Mouse (Mus musculus) E14TG2a.4 (cell line): ENCODE data around the gene Mthfr.

Experiments used
- H3K27me3 ChIP-seq: 2 replicates; pipeline ENCODE4 v1.6.1; 2014; ENCODE audit warnings: low read length, control low read depth; ENCODE audit not compliant: insufficient read depth
- H3K36me3 ChIP-seq: 2 replicates; pipeline ENCODE4 v1.6.1; 2014; ENCODE audit warnings: low read length, control low read depth; ENCODE audit not compliant: insufficient read depth
- H3K4me1 ChIP-seq: replicated peaks from 2 replicates; pipeline ENCODE4 v1.6.1; 2014; ENCODE audit warnings: low read depth, low read length, control low read depth
- H3K4me3 ChIP-seq: replicated peaks from 2 replicates; pipeline ENCODE4 v1.5.1; 2014; ENCODE audit warnings: mild to moderate bottlenecking, low read length
- H3K9me3 ChIP-seq: 2 replicates; pipeline ENCODE4 v1.6.1; 2014; ENCODE audit warnings: low read length, control low read depth
- CTCF ChIP-seq: conservative IDR thresholded peaks from 2 replicates; pipeline ENCODE4 v1.5.1; 2014; ENCODE audit warnings: low read length
- NANOG ChIP-seq: IDR thresholded peaks from 2 replicates; pipeline ENCODE4 v1.6.1; 2014; ENCODE audit warnings: borderline replicate concordance, low read length, mixed read lengths
- POU5F1 ChIP-seq: IDR thresholded peaks from 2 replicates; pipeline ENCODE4 v1.6.1; 2014; ENCODE audit warnings: low read length, borderline replicate concordance

Mthfr gene

DNA sequence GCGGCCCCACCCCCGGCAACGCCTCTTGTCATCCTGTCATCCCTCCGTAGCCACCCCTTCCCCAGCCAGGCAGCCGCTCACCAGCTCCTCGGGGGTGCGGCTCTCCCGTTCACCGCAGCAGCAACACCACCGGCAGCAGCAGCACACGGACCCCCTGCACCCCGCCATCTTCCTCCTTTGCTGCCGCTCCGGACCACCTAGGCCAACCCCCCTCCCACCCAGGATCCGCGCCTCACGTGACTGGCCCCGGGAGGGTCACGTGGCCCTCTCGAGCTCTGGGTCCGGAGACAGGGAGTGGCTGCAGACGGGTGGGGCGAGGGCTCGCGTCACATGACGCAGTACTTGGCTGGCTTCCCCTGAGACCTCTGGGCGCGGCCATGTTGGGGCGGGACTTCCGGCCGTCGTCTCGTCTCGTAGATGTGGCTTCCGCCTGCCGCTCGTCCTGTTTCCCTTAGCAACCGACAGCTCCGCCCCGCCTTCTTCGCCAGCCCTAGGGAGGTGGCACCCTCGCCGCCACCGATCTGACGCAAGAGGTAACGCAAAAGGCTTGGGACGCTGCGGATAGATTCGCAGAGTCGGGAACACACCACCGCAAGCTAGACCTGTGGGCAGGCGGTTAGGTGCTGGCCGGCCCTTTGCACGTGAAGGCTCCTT lies at the start of gene Mthfr, which contains the start of gene Clcn6:
Mthfr (plus strand) TSS at position 478 of the 654 bp plus-strand sequence.
Clcn6 (minus strand) TSS at position 222 of the 654 bp plus-strand sequence.
- Histone ChIP-seq H3K27me3 (no peaks in the 10 kb centered on the region), H3K36me3 (peaks cover 30% of the 10 kb centered on the region), H3K4me3 (peak within 1 kb of the TSS; percentile 93), H3K9me3 (no peaks in the 10 kb centered on the region), H3K4me1 (peaks cover 72% of the 10 kb centered on the region)
- no peak for TF ChIP-seq POU5F1
- no peak for TF ChIP-seq NANOG
- TF ChIP-seq CTCF: no peak

DNA sequence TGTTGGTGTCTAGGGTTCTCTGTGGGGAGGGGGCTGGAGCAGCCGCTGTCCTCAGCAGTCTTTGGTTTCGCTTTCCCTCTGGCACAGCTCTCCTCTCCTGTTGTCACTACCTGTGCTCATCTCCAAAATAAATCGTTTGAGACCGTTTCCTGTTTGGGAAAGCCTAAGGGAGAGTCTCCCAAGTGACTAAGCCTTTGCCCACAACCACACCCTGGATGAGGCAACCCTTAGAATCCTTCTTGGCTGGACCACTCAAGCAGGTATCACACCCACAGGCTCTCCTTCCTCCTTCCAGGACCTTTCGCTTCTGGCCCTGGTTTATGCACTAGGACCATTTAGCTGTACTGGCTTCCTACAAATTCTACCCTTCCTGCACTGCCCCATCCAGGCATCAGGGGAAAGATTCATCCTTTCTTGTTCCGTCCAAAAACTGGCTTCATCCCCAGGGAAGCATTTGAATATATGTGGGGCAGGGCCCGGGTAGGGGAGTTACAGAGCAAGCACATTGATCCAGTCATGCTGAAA lies 45.2 kb upstream of the Mthfr start:
- H3K36me3 ChIP-seq: no peaks in the 10 kb centered on the region
- H3K4me1 ChIP-seq: peaks cover 27% of the 10 kb centered on the region
- no peaks in the 10 kb centered on the region for H3K9me3 ChIP-seq
- no peaks in the 10 kb centered on the region for H3K27me3 ChIP-seq
- H3K4me3 ChIP-seq: no peak overlapping the region
- no peak for TF ChIP-seq POU5F1
- TF ChIP-seq NANOG: no peak
- no peak for TF ChIP-seq CTCF

- Histone ChIP-seq H3K4me3 (no peak overlapping the region), H3K9me3 (no peaks in the 10 kb centered on the region), H3K4me1 (peaks cover 40% of the 10 kb centered on the region), H3K27me3 (no peaks in the 10 kb centered on the region), H3K36me3 (no peaks in the 10 kb centered on the region)
- TF ChIP-seq NANOG (no peak), POU5F1 (no peak), CTCF (no peak)
These were observed 43.6 kb upstream of the Mthfr start for GRCm38 (mm10) chr4:147995311-147995710.

DNA sequence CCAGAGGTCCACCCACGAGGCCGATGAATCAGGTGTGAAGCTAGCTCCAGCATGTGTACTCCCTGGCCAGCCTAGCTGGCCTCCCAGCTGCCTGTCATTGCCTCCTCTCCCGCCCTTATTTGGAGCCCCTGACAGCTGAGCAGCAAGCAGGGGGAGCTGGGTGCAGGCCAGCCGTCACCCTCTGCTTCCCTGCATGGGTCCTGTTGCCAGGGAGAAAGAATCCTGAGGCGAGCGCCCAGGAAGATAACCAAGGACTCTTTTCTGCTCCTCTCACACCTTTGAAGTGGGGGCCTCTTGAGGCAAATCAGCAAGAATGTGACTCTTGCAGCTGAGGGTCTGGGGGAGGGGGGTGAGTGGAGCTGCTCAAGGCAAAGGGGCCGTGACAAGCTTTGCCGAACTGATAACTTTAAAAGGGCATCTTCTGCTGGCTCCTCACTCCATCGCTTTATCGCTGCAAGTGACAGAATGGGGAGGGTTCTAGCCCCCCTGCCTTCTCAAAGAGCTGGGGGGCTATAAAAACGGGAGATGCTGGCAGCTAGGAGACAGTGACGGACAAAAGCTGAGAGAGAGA lies 38.6 kb upstream of the Mthfr start, which contains the start of gene Nppa:
Nppa (plus strand) TSS at position 521 of the 571 bp plus-strand sequence.
- H3K9me3 ChIP-seq: no peaks in the 10 kb centered on the region
- peaks cover 35% of the 10 kb centered on the region for H3K4me1 ChIP-seq
- no peaks in the 10 kb centered on the region for H3K27me3 ChIP-seq
- no peak for TF ChIP-seq POU5F1
- TF ChIP-seq NANOG: no peak
- TF ChIP-seq CTCF: no peak
- H3K4me3 ChIP-seq: no peak within 1 kb of the TSS
- H3K36me3 ChIP-seq: peaks cover 41% of the 10 kb centered on the region

DNA sequence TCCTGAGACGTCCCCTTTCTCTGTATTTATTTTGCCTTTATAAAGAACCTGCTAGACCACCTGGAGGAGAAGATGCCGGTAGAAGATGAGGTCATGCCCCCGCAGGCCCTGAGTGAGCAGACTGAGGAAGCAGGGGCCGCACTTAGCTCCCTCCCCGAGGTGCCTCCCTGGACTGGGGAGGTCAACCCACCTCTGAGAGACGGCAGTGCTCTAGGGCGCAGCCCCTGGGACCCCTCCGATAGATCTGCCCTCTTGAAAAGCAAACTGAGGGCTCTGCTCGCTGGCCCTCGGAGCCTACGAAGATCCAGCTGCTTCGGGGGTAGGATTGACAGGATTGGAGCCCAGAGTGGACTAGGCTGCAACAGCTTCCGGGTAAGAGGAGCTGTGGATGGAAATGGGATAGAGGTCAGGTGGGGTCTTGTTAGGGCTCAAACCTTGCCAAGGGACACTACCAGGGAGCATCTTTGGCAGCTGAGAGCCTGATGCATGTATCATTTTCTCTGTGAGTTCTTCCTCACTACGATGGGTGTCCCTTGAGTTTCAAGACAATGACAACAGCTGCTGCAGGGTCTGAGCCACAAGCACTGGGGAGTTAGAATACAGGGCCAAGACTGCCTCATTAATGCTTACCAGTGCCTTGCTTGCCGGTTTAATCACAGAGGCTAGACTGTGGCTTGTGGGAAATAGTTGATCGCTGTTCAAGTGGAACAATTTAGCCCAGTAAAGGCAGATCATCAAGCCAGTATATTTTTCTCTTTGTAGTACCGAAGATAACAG lies 37.7 kb upstream of the Mthfr start:
- Histone ChIP-seq H3K4me3 (no peak overlapping the region), H3K36me3 (peaks cover 50% of the 10 kb centered on the region), H3K9me3 (no peaks in the 10 kb centered on the region), H3K4me1 (peaks cover 35% of the 10 kb centered on the region), H3K27me3 (no peaks in the 10 kb centered on the region)
- TF ChIP-seq CTCF (no peak), NANOG (no peak), POU5F1 (no peak)

GRCm38 (mm10) chr4:148001866-148002265 lies 37.0 kb upstream of the Mthfr start:
- H3K4me1 ChIP-seq: peaks cover 34% of the 10 kb centered on the region
- H3K27me3 ChIP-seq: no peaks in the 10 kb centered on the region
- no peak for TF ChIP-seq CTCF
- no peak for TF ChIP-seq POU5F1
- TF ChIP-seq NANOG: no peak
- H3K4me3 ChIP-seq: no peak overlapping the region
- no peaks in the 10 kb centered on the region for H3K9me3 ChIP-seq
- peaks cover 56% of the 10 kb centered on the region for H3K36me3 ChIP-seq

DNA sequence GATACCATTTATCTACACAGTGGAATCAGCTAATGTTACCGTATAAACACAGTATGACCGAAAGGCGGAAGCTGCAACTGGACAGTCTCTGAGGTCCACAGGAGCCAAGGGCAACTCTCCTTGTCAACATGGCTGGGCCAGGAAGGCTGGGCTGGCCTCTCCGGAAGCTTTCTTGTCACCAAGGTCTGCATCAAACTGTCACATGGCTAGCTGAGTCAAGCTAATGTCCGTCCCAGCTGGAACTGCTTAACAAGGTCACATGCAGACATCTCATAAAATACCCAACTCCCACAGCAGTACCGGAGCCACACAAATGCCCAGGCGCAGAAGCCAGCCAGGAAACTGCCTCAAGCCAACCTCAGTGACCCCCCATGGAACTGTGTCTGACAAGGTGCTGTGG lies 34.5 kb upstream of the Mthfr start:
- Histone ChIP-seq H3K27me3 (no peaks in the 10 kb centered on the region), H3K4me1 (peaks cover 16% of the 10 kb centered on the region), H3K9me3 (no peaks in the 10 kb centered on the region), H3K36me3 (peaks cover 81% of the 10 kb centered on the region), H3K4me3 (no peak overlapping the region)
- no peak for TF ChIP-seq NANOG
- TF ChIP-seq POU5F1: no peak
- TF ChIP-seq CTCF: no peak

GRCm38 (mm10) chr4:148008412-148008811 lies 30.5 kb upstream of the Mthfr start:
- H3K36me3 ChIP-seq: peaks cover 100% of the 10 kb centered on the region
- TF ChIP-seq POU5F1 (no peak), NANOG (no peak), CTCF (peak; percentile 11; the same call in 1 of the 2 replicates)
- H3K4me1 ChIP-seq: peaks cover 5% of the 10 kb centered on the region; the same call in 1 of the 2 replicates
- H3K9me3 ChIP-seq: no peaks in the 10 kb centered on the region
- H3K4me3 ChIP-seq: no peak overlapping the region
- no peaks in the 10 kb centered on the region for H3K27me3 ChIP-seq
